Mouse (Mus musculus): ENCODE data around the gene Stk10. TPM values are rescaled to one million over a fixed set of nuclear protein-coding genes. Genes with fewer than 3 reads are reported as not detected.

Stk10 gene
- polyA plus RNA-seq, 1 experiment from 2014 or later, result 1.4 TPM

- H3K4me1 ChIP-seq (ENCODE audit: control insufficient read depth, insufficient read depth, low read length), result no peaks in the 10 kb centered on the region
- no peaks in the 10 kb centered on the region for H3K9me3 ChIP-seq (ENCODE audit: control insufficient read depth, low read length)
- 93% methylated on average over 12 of the region's 12 CpGs for WGBS
- DNase-seq (no peak), ATAC-seq (ENCODE audit: low FRiP score, low TSS enrichment) (no peak)
- no peaks in the 10 kb centered on the region for H3K36me3 ChIP-seq (ENCODE audit: control insufficient read depth, insufficient read depth, low read length)
- no peak overlapping the region for H3K4me2 ChIP-seq (ENCODE audit: low read length)
- no peak overlapping the region for H3K27ac ChIP-seq (replicated peaks; ENCODE audit: low read depth, low read length)
- no peaks in the 10 kb centered on the region for H3K27me3 ChIP-seq (ENCODE audit: control insufficient read depth, insufficient read depth, low read length)
- H3K4me3 ChIP-seq (replicated peaks; ENCODE audit: low read depth, low read length), result no peak overlapping the region
- no peak overlapping the region for H3K9ac ChIP-seq (replicated peaks; ENCODE audit: low read length)
Observed at GRCm38 (mm10) chr11:32589201-32589600, 56.1 kb downstream of the Stk10 start.

DNA sequence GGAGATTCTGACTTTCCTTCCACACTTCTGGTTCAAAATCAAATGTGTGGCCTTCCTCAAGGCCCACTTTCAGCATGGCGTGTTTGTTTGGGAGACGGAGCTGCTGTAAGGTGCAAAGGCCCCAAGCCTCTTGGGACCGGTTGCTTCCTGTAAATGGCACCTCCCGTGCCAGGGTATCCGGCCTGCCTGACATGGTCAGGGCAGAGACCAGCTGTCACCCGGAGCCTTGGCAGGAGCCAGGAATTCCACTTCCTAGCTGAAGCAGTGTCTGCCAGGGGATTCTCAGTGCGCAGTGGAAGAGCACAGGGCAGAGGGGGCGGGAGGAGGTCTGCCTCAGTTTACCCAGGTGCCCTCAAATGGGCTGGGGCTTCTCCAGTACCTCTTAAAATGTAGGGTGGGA, 56.7 kb downstream of the Stk10 start:
- 90% methylated on average over 8 of the region's 8 CpGs for WGBS
- no peak overlapping the region for H3K4me3 ChIP-seq (replicated peaks; ENCODE audit: low read depth, low read length)
- DNase-seq (no peak), ATAC-seq (ENCODE audit: low FRiP score, low TSS enrichment) (no peak)
- no peak overlapping the region for H3K4me2 ChIP-seq (ENCODE audit: low read length)
- no peak overlapping the region for H3K27ac ChIP-seq (replicated peaks; ENCODE audit: low read depth, low read length)
- no peak overlapping the region for H3K9ac ChIP-seq (replicated peaks; ENCODE audit: low read length)
- H3K9me3 ChIP-seq (ENCODE audit: control insufficient read depth, low read length), result no peaks in the 10 kb centered on the region
- H3K4me1 ChIP-seq (ENCODE audit: control insufficient read depth, insufficient read depth, low read length), result no peaks in the 10 kb centered on the region
- H3K36me3 ChIP-seq (ENCODE audit: control insufficient read depth, insufficient read depth, low read length), result no peaks in the 10 kb centered on the region
- H3K27me3 ChIP-seq (ENCODE audit: control insufficient read depth, insufficient read depth, low read length), result no peaks in the 10 kb centered on the region

DNA sequence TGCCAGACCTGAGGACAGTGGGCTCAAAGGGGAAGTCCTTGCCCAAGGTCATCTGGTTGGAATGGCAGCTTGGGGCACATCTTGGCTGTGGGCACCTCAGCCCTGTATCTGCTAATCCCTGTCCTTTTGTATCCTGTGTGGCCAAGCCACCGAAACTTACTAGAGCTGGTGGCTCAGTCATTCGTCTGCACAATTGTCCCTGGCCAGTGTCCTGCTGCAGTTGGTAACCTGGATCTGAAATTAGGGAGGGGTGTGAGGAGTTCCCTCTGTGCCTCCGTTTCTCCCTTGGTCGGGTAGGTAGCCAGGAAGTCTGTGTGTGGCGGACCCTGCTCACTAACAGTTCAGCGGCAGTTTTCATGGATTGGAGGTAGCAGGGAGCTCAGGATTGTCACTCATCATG, 57.1 kb downstream of the Stk10 start:
- Histone ChIP-seq H3K9ac (replicated peaks; ENCODE audit: low read length) (no peak overlapping the region), H3K9me3 (ENCODE audit: control insufficient read depth, low read length) (no peaks in the 10 kb centered on the region), H3K27ac (replicated peaks; ENCODE audit: low read depth, low read length) (no peak overlapping the region), H3K4me3 (replicated peaks; ENCODE audit: low read depth, low read length) (no peak overlapping the region), H3K4me2 (ENCODE audit: low read length) (no peak overlapping the region), H3K27me3 (ENCODE audit: control insufficient read depth, insufficient read depth, low read length) (no peaks in the 10 kb centered on the region), H3K4me1 (ENCODE audit: control insufficient read depth, insufficient read depth, low read length) (no peaks in the 10 kb centered on the region), H3K36me3 (ENCODE audit: control insufficient read depth, insufficient read depth, low read length) (no peaks in the 10 kb centered on the region)
- DNase-seq (no peak), ATAC-seq (ENCODE audit: low FRiP score, low TSS enrichment) (no peak)
- WGBS, result 89% methylated on average over 6 of the region's 6 CpGs

- no peak overlapping the region for H3K9ac ChIP-seq (replicated peaks; ENCODE audit: low read length)
- H3K4me1 ChIP-seq (ENCODE audit: control insufficient read depth, insufficient read depth, low read length), result no peaks in the 10 kb centered on the region
- H3K4me3 ChIP-seq (replicated peaks; ENCODE audit: low read depth, low read length), result no peak overlapping the region
- 67% methylated on average over 12 of the region's 12 CpGs for WGBS
- no peaks in the 10 kb centered on the region for H3K36me3 ChIP-seq (ENCODE audit: control insufficient read depth, insufficient read depth, low read length)
- H3K27me3 ChIP-seq (ENCODE audit: control insufficient read depth, insufficient read depth, low read length), result no peaks in the 10 kb centered on the region
- DNase-seq, result peak; percentile 44
- no peak for ATAC-seq (ENCODE audit: low FRiP score, low TSS enrichment)
- no peak overlapping the region for H3K27ac ChIP-seq (replicated peaks; ENCODE audit: low read depth, low read length)
- H3K4me2 ChIP-seq (ENCODE audit: low read length), result no peak overlapping the region
- H3K9me3 ChIP-seq (ENCODE audit: control insufficient read depth, low read length), result no peaks in the 10 kb centered on the region
Observed at GRCm38 (mm10) chr11:32591921-32592850, 59.1 kb downstream of the Stk10 start.

DNA sequence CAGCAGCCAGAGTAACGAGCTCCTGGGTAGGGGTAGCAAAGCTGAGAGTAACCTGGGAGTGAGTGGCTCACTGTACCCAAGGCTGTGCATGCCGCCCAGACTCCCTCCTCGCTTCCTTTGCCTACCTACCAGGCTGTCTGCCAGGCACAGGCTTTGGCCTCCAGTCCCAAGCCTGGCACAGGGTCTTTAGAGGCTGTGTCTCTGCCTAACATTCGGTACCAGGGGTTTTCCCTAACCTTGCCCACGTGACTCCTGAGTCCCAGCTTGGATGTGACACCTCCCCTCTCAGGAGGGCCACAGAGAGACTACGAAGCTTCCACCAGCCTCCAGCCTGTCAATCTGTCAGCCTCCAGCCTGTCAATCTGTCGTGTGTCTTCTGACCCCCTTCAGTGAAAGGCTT, 60.0 kb downstream of the Stk10 start:
- no peaks in the 10 kb centered on the region for H3K36me3 ChIP-seq (ENCODE audit: control insufficient read depth, insufficient read depth, low read length)
- DNase-seq (no peak), ATAC-seq (ENCODE audit: low FRiP score, low TSS enrichment) (no peak)
- no peak overlapping the region for H3K4me2 ChIP-seq (ENCODE audit: low read length)
- no peaks in the 10 kb centered on the region for H3K4me1 ChIP-seq (ENCODE audit: control insufficient read depth, insufficient read depth, low read length)
- no peaks in the 10 kb centered on the region for H3K27me3 ChIP-seq (ENCODE audit: control insufficient read depth, insufficient read depth, low read length)
- WGBS, result 79% methylated on average over 7 of the region's 7 CpGs
- no peak overlapping the region for H3K9ac ChIP-seq (replicated peaks; ENCODE audit: low read length)
- no peak overlapping the region for H3K4me3 ChIP-seq (replicated peaks; ENCODE audit: low read depth, low read length)
- no peaks in the 10 kb centered on the region for H3K9me3 ChIP-seq (ENCODE audit: control insufficient read depth, low read length)
- H3K27ac ChIP-seq (replicated peaks; ENCODE audit: low read depth, low read length), result no peak overlapping the region

GRCm38 (mm10) chr11:32594122-32594521, 61.0 kb downstream of the Stk10 start:
- Histone ChIP-seq H3K4me2 (ENCODE audit: low read length) (no peak overlapping the region), H3K27me3 (ENCODE audit: control insufficient read depth, insufficient read depth, low read length) (no peaks in the 10 kb centered on the region), H3K4me3 (replicated peaks; ENCODE audit: low read depth, low read length) (no peak overlapping the region), H3K9ac (replicated peaks; ENCODE audit: low read length) (no peak overlapping the region), H3K4me1 (ENCODE audit: control insufficient read depth, insufficient read depth, low read length) (no peaks in the 10 kb centered on the region), H3K36me3 (ENCODE audit: control insufficient read depth, insufficient read depth, low read length) (no peaks in the 10 kb centered on the region), H3K27ac (replicated peaks; ENCODE audit: low read depth, low read length) (no peak overlapping the region), H3K9me3 (ENCODE audit: control insufficient read depth, low read length) (no peaks in the 10 kb centered on the region)
- no peak for ATAC-seq (ENCODE audit: low FRiP score, low TSS enrichment)
- no peak for DNase-seq
- WGBS, result 95% methylated on average over 4 of the region's 4 CpGs

DNA sequence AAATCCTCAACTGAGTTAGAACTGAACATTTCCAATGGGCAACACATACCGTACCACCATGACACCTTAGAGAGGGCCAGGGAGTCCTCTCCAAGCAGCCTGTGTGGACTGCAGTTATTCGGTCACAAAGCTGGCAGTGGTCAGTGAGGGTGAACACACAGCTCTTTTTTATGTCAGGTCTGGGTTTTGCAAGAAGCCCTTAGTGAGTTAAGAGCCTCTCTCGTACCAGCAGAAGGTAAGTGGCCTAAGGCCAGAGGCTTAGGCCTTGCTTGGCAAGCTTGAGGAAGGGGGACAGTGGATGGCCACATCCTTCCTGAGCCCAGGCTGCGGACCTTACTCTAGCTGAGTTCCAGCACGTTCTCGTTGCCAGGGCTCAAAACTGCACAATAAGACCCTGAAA, 67.3 kb downstream of the Stk10 start:
- ATAC-seq (ENCODE audit: low FRiP score, low TSS enrichment), result no peak
- H3K4me3 ChIP-seq (replicated peaks; ENCODE audit: low read depth, low read length), result no peak overlapping the region

DNA sequence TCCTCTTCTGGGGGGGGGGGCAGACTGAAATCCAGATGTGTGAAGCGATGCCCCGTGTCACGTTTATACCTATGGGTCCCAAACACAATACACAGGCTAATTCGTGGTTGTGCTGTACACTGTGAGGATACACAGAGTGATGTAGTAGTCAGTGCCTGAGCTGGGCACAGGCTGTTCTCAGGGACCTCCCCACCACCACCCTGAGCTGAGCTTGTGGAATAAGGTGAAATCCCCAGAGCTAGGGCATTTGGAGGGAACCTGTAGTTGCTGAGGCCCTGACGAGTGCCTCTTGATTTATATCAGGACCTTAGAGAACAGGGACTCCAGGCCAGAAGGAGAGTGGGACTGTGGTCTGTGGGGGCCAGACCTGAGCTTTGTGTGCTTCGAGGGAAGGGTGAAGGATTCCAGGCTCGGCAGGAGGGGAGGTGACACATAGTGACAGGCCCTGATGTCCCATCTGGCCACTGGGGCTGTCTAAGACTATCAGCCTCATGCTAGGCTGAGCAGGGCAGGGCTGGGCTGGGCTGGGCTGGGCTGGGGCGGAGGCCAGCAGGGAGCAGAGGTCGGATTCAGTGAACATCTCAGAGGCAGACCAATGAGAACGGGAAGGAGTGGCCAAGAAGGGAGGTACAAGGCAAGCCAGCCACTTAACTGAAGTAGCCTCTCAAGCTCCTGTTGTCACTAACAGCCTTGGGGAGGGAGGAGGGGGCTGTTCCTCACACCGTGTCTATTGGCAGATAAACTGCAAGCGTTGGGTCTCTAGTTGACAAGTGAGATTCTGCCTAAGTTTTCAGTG, 68.6 kb downstream of the Stk10 start:
- DNase-seq (no peak), ATAC-seq (ENCODE audit: low FRiP score, low TSS enrichment) (no peak)
- Histone ChIP-seq H3K9me3 (ENCODE audit: control insufficient read depth, low read length) (no peaks in the 10 kb centered on the region), H3K4me1 (ENCODE audit: control insufficient read depth, insufficient read depth, low read length) (0 out of 2 replicates have a peak, but pooled peaks cover 2% of the 10 kb centered on the region), H3K27me3 (ENCODE audit: control insufficient read depth, insufficient read depth, low read length) (no peaks in the 10 kb centered on the region), H3K9ac (replicated peaks; ENCODE audit: low read length) (no peak overlapping the region), H3K4me3 (replicated peaks; ENCODE audit: low read depth, low read length) (no peak overlapping the region), H3K27ac (replicated peaks; ENCODE audit: low read depth, low read length) (no peak overlapping the region), H3K4me2 (ENCODE audit: low read length) (no peak overlapping the region), H3K36me3 (ENCODE audit: control insufficient read depth, insufficient read depth, low read length) (no peaks in the 10 kb centered on the region)
- WGBS, result 42% methylated on average over 12 of the region's 12 CpGs

More for the DNA sequence above, 67.3 kb downstream of the Stk10 start:
- H3K4me1 ChIP-seq (ENCODE audit: control insufficient read depth, insufficient read depth, low read length), result 0 out of 2 replicates have a peak, but pooled peaks cover 2% of the 10 kb centered on the region
- H3K27me3 ChIP-seq (ENCODE audit: control insufficient read depth, insufficient read depth, low read length), result no peaks in the 10 kb centered on the region
- no peaks in the 10 kb centered on the region for H3K9me3 ChIP-seq (ENCODE audit: control insufficient read depth, low read length)
- no peak for DNase-seq
- no peak overlapping the region for H3K27ac ChIP-seq (replicated peaks; ENCODE audit: low read depth, low read length)
- H3K36me3 ChIP-seq (ENCODE audit: control insufficient read depth, insufficient read depth, low read length), result no peaks in the 10 kb centered on the region
- H3K4me2 ChIP-seq (ENCODE audit: low read length), result no peak overlapping the region
- H3K9ac ChIP-seq (replicated peaks; ENCODE audit: low read length), result no peak overlapping the region
- WGBS, result 90% methylated on average over 6 of the region's 6 CpGs

Measured in midbrain, embryonic 14.5 days (tissue).